Mouse (Mus musculus) thymus, postnatal 36 days (tissue): Measurements from ENCODE around the gene Tsen34.
"Not testable (repeated sequence)": the region's sequence is repeated elsewhere in the genome, so short reads cannot be mapped to it uniquely, and the experiment has no call there.

Experiments used
- DNase-seq, 2 experiments: peaks; one replicate each; pipeline ENCODE4 v3.0.0; 2022; ENCODE audit warnings: mixed read lengths in 2 of 2

Gene Tsen34

DNA sequence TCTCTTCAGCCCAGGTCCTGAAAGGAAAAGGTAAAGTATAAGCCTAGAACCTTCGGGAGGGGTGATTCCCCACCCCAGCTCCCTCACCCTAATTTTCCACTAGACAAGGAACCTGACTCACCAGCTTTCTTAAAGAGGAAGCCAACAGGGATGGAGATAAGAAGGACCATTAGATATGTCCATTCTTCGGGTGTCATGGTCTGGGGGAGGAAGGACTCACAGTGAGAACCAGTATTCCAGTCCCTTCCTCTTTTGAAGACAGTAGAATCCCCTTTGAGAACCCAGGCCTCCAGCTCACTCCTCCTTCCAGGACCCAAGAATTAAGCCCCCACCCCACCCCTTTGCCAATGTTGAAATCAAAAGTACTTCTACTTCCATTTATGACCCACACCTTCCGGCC lies 744 bp upstream of the Tsen34 start:
- DNase-seq: no peak

DNA sequence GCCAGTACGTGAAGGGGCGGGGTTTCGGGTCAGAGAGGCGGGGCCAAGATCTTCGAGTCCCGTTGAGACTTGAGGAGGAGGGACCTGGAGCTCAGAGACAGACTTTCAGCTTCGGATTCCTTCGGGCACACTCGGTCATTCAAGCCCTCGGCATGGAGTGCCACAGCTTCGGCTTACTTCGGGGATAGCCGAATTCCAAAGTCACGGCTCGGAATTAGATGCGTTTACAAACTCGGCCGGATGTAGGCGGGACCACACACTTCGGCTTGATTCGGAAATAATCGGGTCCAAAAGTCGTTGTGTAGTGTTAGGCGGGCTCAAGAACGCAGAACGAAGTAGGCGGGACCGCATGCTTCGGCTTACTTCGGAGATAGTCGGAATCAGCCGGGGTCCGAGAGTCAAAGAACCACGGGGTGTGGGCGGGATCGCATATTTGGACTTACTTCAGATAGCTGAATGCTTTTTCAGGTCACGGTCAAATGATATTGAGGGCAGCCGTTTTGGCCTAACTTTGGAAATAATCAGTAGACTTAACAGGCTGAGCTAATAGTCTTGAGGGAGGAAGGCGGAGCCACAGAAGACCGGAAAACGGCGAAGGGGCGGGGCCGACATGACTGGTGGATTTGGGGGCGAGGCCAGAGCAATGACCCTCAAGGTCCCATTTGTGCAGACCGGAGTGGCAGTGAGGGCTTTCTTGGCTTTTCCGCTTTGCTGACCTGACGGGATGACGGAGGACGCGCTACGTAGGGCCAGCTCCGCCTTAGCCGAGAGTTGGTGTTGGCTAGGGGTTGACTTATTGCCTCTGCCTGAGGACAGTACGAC lies 535 bp downstream of the Tsen34 start, which contains the start of gene Mboat7:
Gene Mboat7, minus strand, starts transcription at position 537 of the 822 bp plus-strand sequence.
- DNase-seq: peak; percentile 99

DNA sequence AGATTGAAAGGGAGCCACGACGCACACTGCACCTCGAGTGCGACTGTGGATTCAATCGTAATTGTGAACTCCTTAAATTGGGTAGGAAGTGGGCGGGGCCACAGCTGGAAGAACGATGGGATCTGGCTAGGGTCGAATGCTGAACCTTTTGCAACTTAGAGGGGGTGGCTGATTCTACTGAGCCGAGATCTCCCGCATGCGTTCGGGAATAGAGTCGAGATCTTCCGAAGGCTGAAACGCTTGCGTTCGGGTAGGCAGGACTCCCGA lies 1.1 kb downstream of the Tsen34 start:
- no peak for DNase-seq

DNA sequence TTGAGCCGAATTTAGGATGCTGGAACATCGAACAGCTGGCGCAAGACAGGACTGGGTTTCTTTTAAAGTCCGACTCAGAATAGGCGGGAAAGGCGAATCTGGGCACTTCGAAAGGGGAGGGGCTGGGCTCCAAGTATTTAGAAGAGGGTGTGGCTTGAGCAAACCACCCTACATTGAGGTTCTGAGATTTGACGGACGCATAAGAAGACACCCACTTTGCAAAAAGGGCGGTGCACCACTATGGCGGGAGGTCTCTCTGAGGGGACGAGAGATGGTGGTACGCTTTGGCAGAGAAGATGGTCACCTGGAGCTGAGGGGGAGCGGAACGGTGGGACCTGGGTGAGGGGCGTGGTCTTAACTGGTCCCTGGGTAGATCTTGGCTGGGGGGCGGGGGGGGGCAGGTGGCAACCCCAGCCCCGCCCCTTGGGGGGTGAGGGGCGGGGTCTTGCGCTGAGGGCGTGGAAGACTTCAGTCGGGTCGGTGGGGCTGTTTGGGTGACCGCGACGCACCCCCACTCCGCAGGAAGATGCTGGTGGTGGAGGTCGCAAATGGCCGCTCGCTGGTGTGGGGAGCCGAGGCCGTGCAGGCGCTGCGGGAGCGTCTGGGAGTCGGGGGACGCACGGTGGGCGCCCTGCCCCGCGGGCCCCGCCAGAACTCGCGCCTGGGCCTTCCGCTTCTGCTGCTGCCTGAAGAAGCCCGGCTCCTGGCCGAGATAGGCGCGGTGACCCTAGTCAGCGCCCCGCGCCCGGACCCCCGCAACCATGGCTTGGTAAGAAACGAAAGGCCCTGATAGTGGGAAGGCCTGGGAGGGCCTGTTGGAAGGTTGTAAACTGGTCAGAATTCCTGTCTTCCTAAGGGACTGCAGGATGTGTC lies 1.6 kb downstream of the Tsen34 start:
- peak; percentile 58 to 66 for DNase-seq

DNA sequence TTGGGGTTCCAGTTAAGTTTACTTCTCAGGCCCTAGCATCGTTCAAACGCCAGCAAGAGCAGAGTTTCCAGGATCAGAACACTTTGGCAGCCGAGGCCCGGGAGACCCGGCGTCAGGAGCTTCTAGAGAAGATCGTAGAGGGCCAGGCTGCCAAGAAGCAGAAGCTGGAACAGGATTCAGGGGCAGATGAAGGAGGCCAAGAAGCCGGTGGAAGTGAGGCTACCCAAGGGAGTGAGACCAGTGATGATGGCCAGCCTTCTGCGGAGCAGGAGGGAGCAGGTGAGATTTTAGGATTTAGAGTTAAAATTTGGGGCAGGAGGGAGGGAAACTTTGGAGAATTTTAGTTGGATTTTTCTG lies 2.3 kb downstream of the Tsen34 start:
- DNase-seq: not testable (repeated sequence)

DNA sequence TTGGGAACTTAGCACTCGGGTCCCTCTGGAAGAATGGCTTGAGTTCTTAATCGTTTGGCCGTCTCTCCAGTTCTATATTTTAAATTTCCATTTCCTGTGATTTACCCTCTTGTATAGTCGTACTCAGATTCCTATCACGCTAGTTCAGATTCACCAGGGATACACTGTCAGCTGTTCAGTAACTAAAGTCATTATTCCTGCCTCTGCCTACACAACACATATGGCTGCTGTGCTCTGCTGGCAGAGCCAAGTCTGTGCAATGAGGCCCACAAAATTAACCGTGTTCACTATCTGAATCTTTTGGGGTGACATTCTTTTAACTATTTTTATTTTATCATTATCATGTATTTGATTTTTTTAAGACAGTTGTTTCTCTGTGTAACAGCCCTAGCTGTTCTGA lies 5.8 kb downstream of the Tsen34 start:
- no peak for DNase-seq

DNA sequence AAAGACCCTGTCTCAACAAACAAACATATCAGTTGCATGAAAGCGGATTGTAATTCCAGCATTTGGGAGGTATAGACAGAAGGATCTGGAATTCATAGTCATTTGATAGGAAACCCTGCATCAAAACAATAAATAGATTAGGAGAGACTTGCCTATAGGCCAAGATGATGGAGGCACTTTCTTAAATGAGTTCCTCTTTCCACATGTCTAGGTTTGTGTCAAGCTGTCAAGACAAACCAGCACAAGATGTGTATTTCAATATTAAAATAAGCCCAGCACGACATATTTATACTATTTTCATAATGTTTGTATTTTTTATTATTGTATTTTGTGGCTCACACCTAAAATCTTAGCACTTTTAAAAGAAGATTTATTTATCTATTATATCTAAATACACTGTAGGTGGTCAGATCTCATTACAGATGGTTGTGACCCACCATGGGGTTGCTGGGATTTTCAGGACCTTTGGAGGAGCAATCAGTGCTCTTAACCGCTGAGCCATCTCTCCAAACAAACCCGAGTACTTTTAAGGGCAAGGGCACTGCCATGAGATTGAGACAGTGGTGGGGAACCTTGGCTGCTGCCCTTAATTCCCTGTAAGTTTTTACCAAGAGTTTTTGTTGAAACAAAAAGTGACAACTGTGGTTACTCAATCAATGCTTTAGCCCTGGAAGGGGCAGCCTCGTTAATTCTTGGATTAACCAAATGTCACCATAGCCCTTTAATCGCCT lies 10.7 kb downstream of the Tsen34 start:
- no peak for DNase-seq

DNA sequence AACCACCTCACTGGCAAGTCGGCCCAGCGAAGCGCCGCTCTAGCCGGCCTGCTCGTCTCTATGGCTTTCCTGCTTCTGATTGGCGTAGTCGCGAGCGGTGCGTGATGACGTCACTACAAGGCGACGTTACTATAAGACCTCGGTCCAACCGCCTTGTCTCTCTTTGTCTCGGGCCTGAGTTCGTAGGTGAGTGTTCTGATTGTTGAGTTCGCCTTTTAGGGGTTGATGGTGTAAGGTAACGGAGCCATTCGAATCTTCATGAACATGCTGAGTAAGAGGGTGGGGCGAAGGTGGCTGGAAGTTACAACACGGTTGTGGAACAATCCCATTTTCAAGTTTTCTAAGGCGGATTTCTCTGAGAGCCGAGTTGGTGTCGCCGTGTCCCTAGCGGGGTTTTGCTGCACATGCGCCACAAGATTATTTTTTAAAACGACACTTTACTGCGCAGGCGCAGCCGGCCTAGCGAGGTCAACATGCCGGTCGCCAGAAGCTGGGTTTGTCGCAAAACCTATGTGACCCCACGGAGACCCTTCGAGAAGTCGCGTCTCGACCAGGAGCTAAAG lies 11.3 kb downstream of the Tsen34 start, which contains the start of gene Rps9:
Gene Rps9, plus strand, starts transcription at position 115 of the 563 bp plus-strand sequence.
- DNase-seq: peak; percentile 94 to 95

DNA sequence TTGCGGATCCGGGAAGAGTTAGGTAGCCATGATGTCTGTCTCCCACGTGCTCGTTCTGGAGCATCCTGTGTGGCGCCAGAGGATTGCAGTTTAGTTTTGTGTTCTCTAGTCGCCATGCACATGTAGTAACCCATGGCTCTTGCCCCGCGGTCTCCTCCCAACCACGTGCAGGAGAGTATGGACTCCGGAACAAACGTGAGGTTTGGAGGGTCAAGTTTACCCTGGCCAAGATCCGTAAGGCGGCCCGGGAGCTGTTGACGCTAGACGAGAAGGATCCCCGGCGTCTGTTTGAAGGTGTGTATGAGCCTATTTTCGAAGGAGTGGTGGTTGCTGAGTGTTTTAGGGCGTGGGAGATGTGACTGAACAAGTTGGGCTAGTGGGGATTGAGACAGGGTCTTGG lies 11.8 kb downstream of the Tsen34 start:
- DNase-seq: no peak

DNA sequence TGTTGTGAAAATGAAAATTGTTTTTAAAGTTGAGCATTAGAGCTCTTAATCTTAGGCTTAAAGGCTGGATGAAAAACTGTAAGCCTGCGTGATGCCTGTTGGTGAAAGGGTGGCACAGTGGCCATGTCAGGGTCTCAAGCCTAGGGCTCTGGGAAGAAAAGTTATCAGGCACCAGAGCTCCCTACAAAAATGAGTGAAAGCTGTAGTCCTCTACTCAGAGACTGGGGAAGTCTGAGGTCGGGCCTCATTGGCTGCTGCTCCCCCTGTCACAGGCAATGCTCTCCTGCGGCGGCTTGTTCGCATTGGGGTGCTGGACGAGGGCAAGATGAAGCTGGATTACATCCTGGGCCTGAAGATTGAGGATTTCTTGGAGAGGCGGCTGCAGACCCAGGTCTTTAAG lies 12.8 kb downstream of the Tsen34 start:
- DNase-seq: not testable (repeated sequence)

DNA sequence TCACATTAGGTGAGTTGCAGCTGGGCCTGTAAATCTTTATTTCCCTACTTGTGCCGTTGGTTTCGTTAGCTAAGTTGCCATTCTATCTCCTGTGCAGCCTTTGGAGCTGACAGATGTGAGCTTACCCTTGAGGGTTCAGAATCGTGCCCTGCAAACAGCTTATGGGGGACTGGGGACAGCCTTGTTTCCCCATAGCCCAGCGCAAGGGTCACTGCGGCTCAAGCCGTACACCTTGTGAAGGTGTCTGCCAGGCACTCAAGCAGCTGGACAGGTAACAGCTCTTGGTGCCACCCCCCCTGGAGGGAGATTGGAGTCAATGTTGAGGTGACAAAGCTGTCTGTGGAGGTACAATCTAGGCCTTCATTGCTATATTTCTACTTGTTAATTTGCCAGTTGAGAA lies 13.2 kb downstream of the Tsen34 start:
- DNase-seq: no peak

DNA sequence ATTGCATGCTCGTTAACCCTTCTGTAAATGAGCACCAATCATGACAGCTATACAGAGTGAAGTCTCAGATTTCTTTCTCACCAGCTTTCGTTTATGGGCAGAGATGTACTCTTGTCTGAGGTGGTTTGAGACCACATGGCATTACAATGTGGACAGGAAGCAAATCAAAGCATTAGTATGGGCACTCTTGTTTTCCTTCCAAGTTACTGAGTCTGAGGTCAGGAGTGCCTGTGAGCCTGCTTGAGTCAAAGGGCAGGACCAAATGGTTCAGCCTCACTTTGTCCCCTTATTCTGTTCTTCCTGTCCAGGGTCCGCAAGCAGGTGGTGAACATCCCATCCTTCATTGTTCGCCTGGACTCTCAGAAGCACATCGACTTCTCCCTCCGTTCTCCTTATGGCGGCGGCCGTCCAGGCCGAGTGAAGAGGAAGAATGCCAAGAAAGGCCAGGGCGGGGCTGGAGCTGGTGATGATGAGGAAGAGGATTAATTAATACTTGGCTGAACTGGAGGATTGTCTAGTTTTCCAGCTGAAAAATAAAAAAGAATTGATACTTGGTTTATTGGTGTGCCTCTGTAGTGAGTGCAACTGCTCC lies 13.8 kb downstream of the Tsen34 start:
- no peak for DNase-seq

DNA sequence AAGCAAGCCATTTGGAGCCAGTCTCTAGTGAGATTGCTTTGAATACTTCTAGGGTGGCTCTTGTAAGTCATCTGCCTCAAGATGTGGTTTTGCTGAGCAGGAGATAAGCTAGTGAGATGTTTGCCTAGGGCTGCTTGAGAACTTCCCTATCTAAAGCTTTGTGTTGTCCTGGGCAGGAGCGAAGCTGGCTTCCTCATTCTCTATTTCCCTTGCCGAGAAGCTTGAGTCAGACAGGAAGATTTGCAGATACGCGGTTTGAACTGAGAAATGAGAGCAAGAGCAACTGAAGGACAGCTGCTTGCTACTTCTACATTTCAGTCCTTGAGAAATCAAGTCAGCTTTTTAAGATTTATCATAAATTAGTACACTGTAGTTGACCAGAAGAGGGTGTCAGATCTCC lies 14.4 kb downstream of the Tsen34 start:
- DNase-seq: no peak

DNA sequence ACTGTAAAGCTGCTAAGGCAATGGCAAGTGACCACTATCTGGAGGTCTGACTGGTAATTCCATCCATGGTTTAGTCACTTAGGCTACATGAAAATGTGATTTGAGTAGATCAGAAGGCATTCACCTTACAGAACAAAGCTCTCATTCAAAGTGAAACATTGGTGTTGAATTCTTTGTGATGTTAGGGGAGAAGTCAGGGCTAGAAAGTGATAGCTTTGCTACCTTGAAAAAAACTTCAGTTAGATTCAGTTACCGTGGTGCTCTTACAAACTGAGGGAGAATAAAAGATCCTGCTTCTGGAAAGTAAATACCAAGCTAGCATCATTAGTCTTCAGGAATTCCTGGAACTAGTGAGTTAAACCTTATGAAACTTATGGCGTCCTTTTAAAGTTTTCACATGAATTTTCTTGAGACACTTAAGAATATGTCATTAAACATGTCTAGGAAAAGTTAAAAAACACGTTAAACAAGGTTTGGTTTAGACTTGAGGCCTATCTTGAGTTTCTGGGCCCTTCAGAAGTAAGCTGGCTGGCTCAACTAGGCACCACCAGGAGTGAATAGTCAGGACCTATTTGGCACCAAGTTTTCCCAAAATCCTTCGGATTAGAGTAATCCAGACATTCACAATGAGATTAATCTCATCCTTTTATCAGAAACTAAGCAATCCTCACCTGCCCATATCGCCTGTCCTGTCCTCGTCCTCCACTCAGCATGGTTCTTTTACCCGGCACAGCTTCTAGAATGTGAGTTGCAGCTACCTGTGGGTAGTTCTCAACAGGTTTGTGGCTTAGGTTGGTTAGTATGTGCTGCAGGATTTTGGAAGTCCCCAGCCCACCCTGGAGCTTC lies 15.1 kb downstream of the Tsen34 start:
- DNase-seq: no peak

DNA sequence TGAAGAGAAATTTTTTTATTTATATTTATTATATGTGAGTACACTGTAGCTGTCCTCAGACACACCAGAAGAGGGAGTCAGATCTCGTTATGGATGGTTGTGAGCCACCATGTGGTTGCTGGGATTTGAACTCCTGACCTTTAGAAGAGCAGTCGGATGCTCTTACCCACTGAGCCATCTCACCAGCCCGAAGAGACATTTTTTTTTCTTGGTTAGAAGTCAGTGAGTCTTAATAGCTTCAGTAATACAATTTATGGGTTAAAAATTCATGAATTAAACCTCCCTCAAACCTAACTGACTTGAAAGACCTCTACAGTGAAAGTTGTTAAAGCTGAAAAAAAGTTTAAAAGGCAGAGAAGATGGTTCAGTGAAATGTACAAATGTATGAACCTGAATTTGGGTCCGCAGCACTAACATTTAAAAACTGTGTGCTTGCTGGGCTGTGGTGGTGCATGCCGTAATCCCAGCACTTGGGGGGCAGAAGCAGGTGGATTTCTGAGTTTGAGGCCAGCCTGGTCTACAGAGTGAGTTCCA lies 15.9 kb downstream of the Tsen34 start:
- DNase-seq: not testable (repeated sequence)

DNA sequence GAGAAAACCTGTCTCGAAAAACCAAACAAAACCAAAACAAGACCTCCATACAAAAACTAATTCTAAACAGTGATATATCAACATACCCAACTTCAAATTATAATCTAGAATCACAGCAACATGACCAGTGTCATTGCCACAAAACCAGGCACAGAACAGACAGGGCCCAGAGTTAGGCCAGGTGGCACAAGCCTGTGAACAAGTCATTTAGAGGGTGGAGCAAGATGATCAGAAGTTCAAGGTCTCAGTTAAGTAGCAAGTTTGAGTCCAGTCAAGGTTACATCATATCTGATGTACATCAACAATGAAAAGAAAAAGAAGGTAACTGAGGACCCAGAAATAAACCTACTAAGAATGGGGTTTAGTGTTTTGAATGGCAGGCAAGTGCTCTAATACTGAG lies 16.3 kb downstream of the Tsen34 start:
- no peak for DNase-seq

DNA sequence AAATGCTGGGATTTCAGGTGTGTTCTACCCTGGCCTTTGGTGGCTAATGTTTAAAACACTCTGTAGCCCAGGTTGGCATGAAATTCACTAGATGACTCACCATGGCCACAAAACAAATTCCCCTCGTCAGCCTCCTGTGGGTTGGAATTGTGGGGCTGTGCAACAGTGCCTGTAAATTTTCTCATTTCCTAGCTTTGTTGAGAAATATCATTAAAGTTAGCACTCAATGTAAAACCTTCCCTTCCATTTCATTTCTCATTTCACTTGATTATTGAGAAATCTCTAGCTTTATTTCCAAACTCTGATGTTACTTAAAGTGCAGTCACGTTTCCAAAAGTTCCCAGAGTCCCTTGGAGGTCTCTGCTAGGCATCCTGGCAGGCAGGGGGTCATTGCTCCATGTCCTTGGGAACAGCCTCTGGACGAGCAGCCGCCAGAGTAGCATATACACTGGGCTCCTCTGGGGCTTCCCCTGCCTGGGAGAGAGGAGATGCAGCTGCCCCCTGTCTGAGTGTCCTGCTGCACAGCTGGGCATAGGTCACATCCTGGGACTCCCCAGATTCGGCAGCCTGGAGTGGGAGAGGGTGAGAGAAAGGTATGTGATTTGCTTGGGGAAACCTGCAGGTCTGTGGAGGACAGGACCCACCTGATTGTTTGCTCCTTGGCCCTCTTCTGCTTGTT lies 19.7 kb downstream of the Tsen34 start:
- no peak for DNase-seq

DNA sequence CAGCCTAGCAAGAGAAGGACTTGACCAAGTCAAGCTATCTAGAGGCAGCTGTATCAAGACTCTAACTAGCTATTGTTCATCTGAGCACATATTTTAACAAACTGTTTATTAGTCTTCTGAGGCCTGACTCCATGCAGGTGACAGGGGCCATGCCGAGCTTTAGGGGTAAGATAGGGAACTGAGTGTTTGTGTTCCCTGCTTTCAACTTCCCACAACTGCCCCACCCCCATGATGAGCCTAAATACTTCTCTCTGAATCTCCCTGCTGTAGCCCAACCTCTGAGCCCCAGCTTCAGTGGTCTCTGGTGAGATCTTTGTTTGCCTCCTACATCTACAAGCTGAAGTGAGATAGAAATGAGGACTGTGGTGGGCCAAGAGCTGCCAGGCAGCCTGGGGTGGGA lies 22.6 kb downstream of the Tsen34 start:
- DNase-seq: no peak

DNA sequence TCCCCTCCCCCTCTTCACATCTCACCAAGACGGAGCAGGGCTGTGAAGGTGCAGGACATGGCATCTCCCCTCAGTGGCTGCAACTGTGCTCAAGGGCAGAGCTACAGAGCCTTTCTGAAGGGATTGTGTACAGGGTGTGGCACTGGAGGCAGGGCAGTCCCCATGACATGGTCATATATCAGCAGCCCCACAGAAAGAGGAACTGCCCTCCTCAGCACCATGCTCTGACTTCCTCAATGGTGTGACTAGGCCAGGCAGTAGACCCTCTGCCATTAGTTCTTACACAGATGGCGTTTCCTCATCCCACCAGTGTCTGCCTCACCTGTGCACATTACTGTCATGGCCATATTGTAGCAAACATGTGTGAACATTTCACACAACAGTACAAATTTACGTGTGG lies 27.6 kb downstream of the Tsen34 start, which contains the start of gene Pirb:
Gene Pirb, minus strand, starts transcription at position 124 of the 400 bp plus-strand sequence.
- not testable (repeated sequence) for DNase-seq

DNA sequence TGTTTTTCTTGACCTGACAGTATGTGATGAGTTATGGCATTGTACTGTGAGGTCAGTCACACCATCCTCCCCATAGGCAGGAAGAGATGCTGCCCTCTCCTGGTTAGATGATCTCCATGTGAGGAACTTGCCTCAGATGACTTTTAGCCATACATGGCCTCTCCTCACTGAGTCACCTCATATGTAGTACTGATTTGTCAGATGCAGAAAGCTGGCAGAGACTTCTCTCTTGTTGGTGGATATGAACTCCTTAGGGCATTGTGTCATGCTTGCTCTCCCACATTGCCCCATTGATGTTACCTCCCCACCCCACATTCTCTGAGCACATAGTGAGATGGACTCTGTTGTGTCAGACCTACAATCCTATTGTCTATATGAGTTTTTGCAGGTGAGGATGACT lies 32.8 kb downstream of the Tsen34 start:
- DNase-seq: not testable (repeated sequence)

DNA sequence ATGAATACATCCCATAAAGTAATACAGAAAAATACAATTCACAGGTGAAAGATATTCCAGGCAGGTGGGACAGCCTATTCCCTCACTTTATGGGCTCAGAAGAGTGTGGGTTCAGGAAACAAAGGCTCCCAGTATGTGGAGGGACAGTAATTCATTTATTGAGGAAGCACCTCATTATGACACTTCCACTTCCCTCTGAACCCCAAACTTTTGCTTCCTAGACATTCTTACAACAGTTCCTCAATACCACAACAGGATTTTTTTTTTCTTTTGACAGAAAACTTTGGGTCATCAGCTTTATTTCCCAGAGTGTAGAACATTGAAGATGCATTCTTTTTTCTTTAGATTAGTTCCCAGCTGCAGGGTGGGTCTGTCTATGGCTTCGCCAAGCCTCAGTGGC lies 40.0 kb downstream of the Tsen34 start:
- not testable (repeated sequence) for DNase-seq
